Mouse (Mus musculus): ENCODE measurements around the gene Atp2a2. TPM values are rescaled to one million over a fixed set of nuclear protein-coding genes. Genes with fewer than 3 reads are reported as not detected.
"Not testable (repeated sequence)": the region's sequence is repeated elsewhere in the genome, so short reads cannot be mapped to it uniquely, and the experiment has no call there.

The Atp2a2 gene
- polyA plus RNA-seq, 1 experiment from 2014 or later: 53.2 TPM

DNA sequence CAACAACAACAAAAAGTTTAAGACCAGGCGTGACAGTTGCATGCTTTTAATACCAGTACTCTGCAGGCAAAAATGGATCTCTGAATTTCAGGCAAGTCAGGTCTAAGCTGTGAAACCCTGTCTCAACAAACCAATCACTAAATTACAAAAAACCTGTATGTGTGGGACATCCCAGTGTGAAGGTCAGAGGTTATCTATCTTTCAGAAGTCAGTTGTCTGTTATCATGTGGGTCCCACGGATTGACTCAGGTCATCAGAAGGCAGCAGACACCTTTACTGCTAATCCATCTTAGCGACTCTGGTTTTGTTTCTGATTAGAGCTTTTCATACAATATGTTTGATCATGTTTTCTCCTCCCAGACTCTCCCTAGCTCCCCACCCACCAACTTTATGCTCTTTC lies 25.9 kb downstream of the Atp2a2 start:
- H3K4me1 ChIP-seq (ENCODE audit: control insufficient read depth, insufficient read depth, low read length): no peaks in the 10 kb centered on the region
- H3K4me2 ChIP-seq (replicated peaks; ENCODE audit: low read depth, low read length): no peak overlapping the region
- peaks cover 80% of the 10 kb centered on the region for H3K36me3 ChIP-seq (ENCODE audit: control insufficient read depth, insufficient read depth, low read length)
- no peak overlapping the region for H3K27ac ChIP-seq (ENCODE audit: low read depth, low read length)
- H3K27me3 ChIP-seq (ENCODE audit: control insufficient read depth, insufficient read depth, low read length): no peaks in the 10 kb centered on the region
- H3K9ac ChIP-seq (ENCODE audit: low read depth, low read length): no peak overlapping the region
- H3K9me3 ChIP-seq (ENCODE audit: control insufficient read depth, low read length): no peaks in the 10 kb centered on the region
- no peak overlapping the region for H3K4me3 ChIP-seq (ENCODE audit: low read length)
- ATAC-seq (ENCODE audit: low FRiP score, low TSS enrichment): no peak
- 87% methylated on average over 3 of the region's 3 CpGs for WGBS

DNA sequence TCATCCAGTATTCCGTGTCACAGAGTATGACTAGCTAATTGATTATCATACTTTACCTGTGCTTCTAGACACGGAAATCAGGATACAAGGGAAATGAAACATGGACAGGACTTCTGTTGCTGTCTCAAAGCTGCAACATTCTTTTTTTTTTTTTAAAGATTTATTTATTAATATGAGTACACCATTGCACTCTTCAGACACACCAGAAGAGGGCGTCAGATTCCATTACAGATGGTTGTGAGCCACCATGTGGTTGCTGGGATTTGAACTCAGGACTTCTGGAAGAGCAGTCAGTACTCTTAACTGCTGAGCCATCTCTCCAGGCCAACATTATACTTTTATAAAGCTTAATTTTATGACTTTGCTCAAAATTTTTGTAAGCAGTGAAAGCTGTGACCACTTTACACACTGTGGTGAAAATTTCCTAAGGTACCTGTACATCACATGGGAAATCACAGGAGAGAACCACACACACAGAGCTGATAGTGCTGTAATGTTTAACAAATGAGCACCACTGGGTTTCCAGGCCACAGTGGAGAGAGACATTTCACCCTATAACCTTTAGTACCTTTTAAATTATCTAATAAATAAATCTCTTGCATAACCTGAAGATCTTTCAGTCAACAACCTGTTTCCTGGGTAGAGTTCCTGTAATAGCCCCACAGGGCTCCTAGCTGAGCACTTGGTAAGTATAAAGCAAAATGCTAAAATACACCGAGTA lies 27.2 kb downstream of the Atp2a2 start:
- Histone ChIP-seq H3K36me3 (ENCODE audit: control insufficient read depth, insufficient read depth, low read length) (peaks cover 83% of the 10 kb centered on the region), H3K27me3 (ENCODE audit: control insufficient read depth, insufficient read depth, low read length) (no peaks in the 10 kb centered on the region)
- 88% methylated on average over 4 of the region's 4 CpGs for WGBS

DNA sequence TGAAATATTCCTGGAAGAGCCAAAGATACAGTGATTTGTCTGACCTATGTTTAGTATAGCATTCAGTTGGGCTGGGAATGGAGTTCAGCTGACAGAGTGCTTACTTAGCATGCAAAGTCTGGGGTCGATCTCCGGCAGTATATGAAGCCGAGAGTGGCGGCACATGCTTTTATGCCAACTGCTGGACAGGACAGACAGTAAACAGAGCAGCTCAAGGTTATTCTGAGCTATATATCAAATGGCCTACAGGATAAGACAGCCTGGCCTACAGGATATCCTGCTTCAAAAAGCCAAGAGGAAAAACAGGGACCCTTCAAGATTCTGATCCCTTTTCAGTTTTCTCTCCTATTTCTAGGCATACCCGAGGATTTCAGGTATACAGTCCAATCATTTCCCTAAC lies 30.4 kb downstream of the Atp2a2 start:
- WGBS: 77% methylated on average over 5 of the region's 5 CpGs
- peaks cover 89% of the 10 kb centered on the region for H3K36me3 ChIP-seq (ENCODE audit: control insufficient read depth, insufficient read depth, low read length)
- H3K4me2 ChIP-seq (replicated peaks; ENCODE audit: low read depth, low read length): no peak overlapping the region
- no peaks in the 10 kb centered on the region for H3K4me1 ChIP-seq (ENCODE audit: control insufficient read depth, insufficient read depth, low read length)
- H3K27ac ChIP-seq (ENCODE audit: low read depth, low read length): no peak overlapping the region
- no peak overlapping the region for H3K4me3 ChIP-seq (ENCODE audit: low read length)
- H3K27me3 ChIP-seq (ENCODE audit: control insufficient read depth, insufficient read depth, low read length): no peaks in the 10 kb centered on the region
- H3K9me3 ChIP-seq (ENCODE audit: control insufficient read depth, low read length): no peaks in the 10 kb centered on the region
- no peak for ATAC-seq (ENCODE audit: low FRiP score, low TSS enrichment)
- H3K9ac ChIP-seq (ENCODE audit: low read depth, low read length): no peak overlapping the region

More for the DNA sequence above, 27.2 kb downstream of the Atp2a2 start:
- ATAC-seq (ENCODE audit: low FRiP score, low TSS enrichment): no peak
- H3K27ac ChIP-seq (ENCODE audit: low read depth, low read length): no peak overlapping the region
- H3K9me3 ChIP-seq (ENCODE audit: control insufficient read depth, low read length): no peaks in the 10 kb centered on the region
- no peaks in the 10 kb centered on the region for H3K4me1 ChIP-seq (ENCODE audit: control insufficient read depth, insufficient read depth, low read length)
- H3K9ac ChIP-seq (ENCODE audit: low read depth, low read length): no peak overlapping the region
- H3K4me2 ChIP-seq (replicated peaks; ENCODE audit: low read depth, low read length): no peak overlapping the region
- no peak overlapping the region for H3K4me3 ChIP-seq (ENCODE audit: low read length)

DNA sequence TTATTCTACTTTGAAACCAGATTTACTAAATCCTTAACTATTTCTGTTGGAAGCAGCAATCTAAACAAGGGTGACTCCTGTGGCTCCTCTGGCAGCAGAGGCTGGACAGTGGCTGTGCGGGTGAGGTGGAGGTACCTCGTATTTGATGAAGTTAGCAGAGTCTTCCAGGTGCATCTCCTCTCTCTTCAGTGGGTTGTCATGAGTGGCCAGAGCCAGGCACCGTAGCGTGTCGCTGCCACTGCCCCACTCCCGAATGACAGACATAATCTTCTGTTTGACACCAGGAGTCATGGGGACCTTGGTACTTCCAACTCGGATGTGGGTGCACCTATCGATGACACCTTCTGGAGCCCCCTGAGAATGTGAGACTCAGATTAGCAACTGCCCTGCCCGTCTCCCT lies 40.6 kb downstream of the Atp2a2 start:
- no peaks in the 10 kb centered on the region for H3K9me3 ChIP-seq (ENCODE audit: control insufficient read depth, low read length)
- no peak overlapping the region for H3K4me3 ChIP-seq (ENCODE audit: low read length)
- no peaks in the 10 kb centered on the region for H3K4me1 ChIP-seq (ENCODE audit: control insufficient read depth, insufficient read depth, low read length)
- 94% methylated on average over 9 of the region's 9 CpGs for whole genome bisulfite sequencing
- H3K4me2 ChIP-seq (replicated peaks; ENCODE audit: low read depth, low read length): no peak overlapping the region
- no peaks in the 10 kb centered on the region for H3K27me3 ChIP-seq (ENCODE audit: control insufficient read depth, insufficient read depth, low read length)
- ATAC-seq (ENCODE audit: low FRiP score, low TSS enrichment): no peak
- H3K9ac ChIP-seq (ENCODE audit: low read depth, low read length): no peak overlapping the region
- peaks cover 100% of the 10 kb centered on the region for H3K36me3 ChIP-seq (ENCODE audit: control insufficient read depth, insufficient read depth, low read length)
- no peak overlapping the region for H3K27ac ChIP-seq (ENCODE audit: low read depth, low read length)

DNA sequence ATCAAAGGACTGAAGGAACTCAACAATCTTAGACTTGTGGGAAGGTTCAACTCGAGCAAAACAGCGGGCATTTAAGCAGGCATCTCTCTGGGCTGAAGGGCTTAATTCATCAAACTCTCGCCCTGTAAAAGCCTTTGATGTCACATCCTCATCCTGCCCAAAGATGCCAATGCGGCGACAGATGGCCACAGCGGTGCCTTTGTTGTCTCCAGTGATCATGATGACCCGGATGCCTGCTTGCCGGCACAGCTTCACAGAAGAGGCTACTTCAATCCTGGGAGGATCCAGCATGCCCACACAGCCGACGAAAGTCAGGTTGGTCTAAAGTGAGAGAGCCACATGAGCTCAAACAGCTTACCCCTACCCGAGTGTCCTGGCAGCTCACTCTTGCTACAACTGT lies 41.4 kb downstream of the Atp2a2 start:
- Histone ChIP-seq H3K9me3 (ENCODE audit: control insufficient read depth, low read length) (no peaks in the 10 kb centered on the region), H3K4me3 (ENCODE audit: low read length) (no peak overlapping the region), H3K4me1 (ENCODE audit: control insufficient read depth, insufficient read depth, low read length) (no peaks in the 10 kb centered on the region), H3K27ac (ENCODE audit: low read depth, low read length) (no peak overlapping the region), H3K4me2 (replicated peaks; ENCODE audit: low read depth, low read length) (no peak overlapping the region), H3K36me3 (ENCODE audit: control insufficient read depth, insufficient read depth, low read length) (peaks cover 100% of the 10 kb centered on the region), H3K9ac (ENCODE audit: low read depth, low read length) (no peak overlapping the region), H3K27me3 (ENCODE audit: control insufficient read depth, insufficient read depth, low read length) (no peaks in the 10 kb centered on the region)
- 79% methylated on average over 11 of the region's 11 CpGs for WGBS
- no peak for ATAC-seq (ENCODE audit: low FRiP score, low TSS enrichment)

DNA sequence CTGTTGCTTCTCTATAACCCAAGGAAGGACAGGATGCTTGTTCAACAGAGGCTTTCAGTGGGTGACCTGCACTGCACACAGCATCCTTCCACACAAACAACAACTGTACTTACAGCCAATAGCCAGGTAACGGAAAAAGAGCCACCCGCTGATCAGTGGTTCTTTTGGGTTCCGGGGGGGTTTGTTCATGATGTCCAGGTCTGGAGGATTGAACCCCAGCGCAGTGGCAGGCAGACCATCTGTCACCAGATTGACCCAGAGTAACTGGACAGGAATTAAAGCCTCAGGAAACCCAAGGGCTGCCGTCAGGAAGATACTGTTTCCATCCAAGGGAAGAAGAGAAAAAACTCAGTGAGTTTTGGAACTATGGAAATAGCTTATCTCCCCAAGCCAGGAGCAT lies 42.7 kb downstream of the Atp2a2 start:
- 96% methylated on average over 5 of the region's 5 CpGs for WGBS
- ATAC-seq (ENCODE audit: low FRiP score, low TSS enrichment): no peak
- no peaks in the 10 kb centered on the region for H3K4me1 ChIP-seq (ENCODE audit: control insufficient read depth, insufficient read depth, low read length)
- H3K27me3 ChIP-seq (ENCODE audit: control insufficient read depth, insufficient read depth, low read length): no peaks in the 10 kb centered on the region
- no peaks in the 10 kb centered on the region for H3K9me3 ChIP-seq (ENCODE audit: control insufficient read depth, low read length)
- H3K27ac ChIP-seq (ENCODE audit: low read depth, low read length): no peak overlapping the region
- H3K36me3 ChIP-seq (ENCODE audit: control insufficient read depth, insufficient read depth, low read length): peaks cover 100% of the 10 kb centered on the region
- H3K4me3 ChIP-seq (ENCODE audit: low read length): no peak overlapping the region
- no peak overlapping the region for H3K9ac ChIP-seq (ENCODE audit: low read depth, low read length)
- no peak overlapping the region for H3K4me2 ChIP-seq (replicated peaks; ENCODE audit: low read depth, low read length)

DNA sequence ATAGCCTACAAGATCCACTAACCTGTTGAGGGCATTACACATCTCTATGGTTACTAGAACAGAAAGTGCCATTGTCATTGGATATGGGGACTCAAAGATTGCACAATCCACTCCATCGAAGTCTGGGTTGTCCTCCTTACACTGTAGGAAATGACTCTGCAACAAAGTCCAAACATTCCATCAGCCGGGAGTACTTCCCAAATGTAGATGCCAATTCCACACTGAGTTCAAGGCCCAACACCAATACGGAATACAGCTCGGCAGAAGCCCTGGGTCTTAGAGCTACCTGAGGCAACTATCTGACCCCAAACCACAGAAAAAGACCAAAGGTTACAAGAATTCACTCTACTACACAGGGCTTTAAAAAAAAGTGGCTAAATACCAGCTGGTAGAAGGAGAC lies 44.0 kb downstream of the Atp2a2 start:
- WGBS: 90% methylated on average over 4 of the region's 4 CpGs
- H3K27me3 ChIP-seq (ENCODE audit: control insufficient read depth, insufficient read depth, low read length): no peaks in the 10 kb centered on the region
- no peak for ATAC-seq (ENCODE audit: low FRiP score, low TSS enrichment)
- no peak overlapping the region for H3K27ac ChIP-seq (ENCODE audit: low read depth, low read length)
- no peak overlapping the region for H3K4me3 ChIP-seq (ENCODE audit: low read length)
- no peaks in the 10 kb centered on the region for H3K4me1 ChIP-seq (ENCODE audit: control insufficient read depth, insufficient read depth, low read length)
- H3K36me3 ChIP-seq (ENCODE audit: control insufficient read depth, insufficient read depth, low read length): peaks cover 100% of the 10 kb centered on the region
- no peaks in the 10 kb centered on the region for H3K9me3 ChIP-seq (ENCODE audit: control insufficient read depth, low read length)
- H3K9ac ChIP-seq (ENCODE audit: low read depth, low read length): no peak overlapping the region
- H3K4me2 ChIP-seq (replicated peaks; ENCODE audit: low read depth, low read length): no peak overlapping the region

DNA sequence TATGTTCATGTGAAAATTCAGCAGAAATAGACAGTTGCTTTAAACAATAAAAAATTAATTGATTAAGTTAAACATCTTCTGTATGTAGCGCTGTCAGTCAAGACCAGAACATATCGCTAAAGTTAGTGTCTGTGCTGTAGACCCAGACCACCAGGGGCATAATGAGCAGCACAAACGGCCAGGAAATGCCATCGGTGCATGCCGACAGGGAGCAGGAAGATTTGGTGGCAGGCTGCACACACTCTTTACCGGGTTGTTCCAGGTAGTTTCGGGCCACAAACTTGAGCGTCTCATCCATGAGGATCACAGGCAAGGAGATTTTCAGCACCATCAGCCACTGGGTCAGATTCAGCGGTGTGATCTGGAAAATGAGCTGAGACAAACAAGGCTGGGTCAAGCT lies 45.0 kb downstream of the Atp2a2 start:
- 81% methylated on average over 9 of the region's 9 CpGs for WGBS
- H3K4me1 ChIP-seq (ENCODE audit: control insufficient read depth, insufficient read depth, low read length); ATAC-seq (ENCODE audit: low FRiP score, low TSS enrichment); H3K27ac ChIP-seq (ENCODE audit: low read depth, low read length); H3K4me2 ChIP-seq (replicated peaks; ENCODE audit: low read depth, low read length); H3K27me3 ChIP-seq (ENCODE audit: control insufficient read depth, insufficient read depth, low read length); H3K9me3 ChIP-seq (ENCODE audit: control insufficient read depth, low read length); H3K9ac ChIP-seq (ENCODE audit: low read depth, low read length); H3K4me3 ChIP-seq (ENCODE audit: low read length): not testable (repeated sequence)
- H3K36me3 ChIP-seq (ENCODE audit: control insufficient read depth, insufficient read depth, low read length): peaks cover 99% of the 10 kb centered on the region

DNA sequence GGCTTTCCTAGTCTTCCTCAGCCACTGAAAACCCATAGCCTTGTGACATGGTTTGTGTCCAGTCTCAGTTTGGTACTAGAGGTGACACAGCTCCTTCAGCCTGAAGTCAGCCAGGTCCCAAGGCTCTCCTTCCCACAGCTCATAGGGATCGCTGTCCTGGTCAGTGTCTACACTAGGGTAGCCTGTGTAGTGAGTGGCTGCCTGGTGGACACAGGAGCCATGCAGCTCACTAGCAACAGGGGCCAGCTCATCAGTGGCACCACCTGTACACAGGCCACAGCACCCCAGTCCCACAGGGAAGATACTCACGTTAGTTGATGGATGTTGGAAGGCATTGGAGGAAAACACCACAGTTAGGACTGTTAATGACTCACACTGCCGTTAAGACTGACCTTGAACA lies 46.4 kb downstream of the Atp2a2 start:
- Histone ChIP-seq H3K36me3 (ENCODE audit: control insufficient read depth, insufficient read depth, low read length) (peaks cover 91% of the 10 kb centered on the region), H3K27me3 (ENCODE audit: control insufficient read depth, insufficient read depth, low read length) (no peaks in the 10 kb centered on the region), H3K9ac (ENCODE audit: low read depth, low read length) (no peak overlapping the region), H3K4me1 (ENCODE audit: control insufficient read depth, insufficient read depth, low read length) (no peaks in the 10 kb centered on the region), H3K9me3 (ENCODE audit: control insufficient read depth, low read length) (no peaks in the 10 kb centered on the region), H3K27ac (ENCODE audit: low read depth, low read length) (no peak overlapping the region), H3K4me3 (ENCODE audit: low read length) (no peak overlapping the region), H3K4me2 (replicated peaks; ENCODE audit: low read depth, low read length) (no peak overlapping the region)
- ATAC-seq (ENCODE audit: low FRiP score, low TSS enrichment): no peak
- 97% methylated on average over 3 of the region's 3 CpGs for WGBS
